Mouse (Mus musculus): ENCODE data around the gene Olfr1413. TPM values are rescaled to one million over a fixed set of nuclear protein-coding genes. Genes with fewer than 3 reads are reported as not detected.

The Olfr1413 gene
- not detected for total RNA-seq (2021)
- long read RNA-seq, experiment 1: 0 reads
- long read RNA-seq, experiment 2: 0 reads

DNA sequence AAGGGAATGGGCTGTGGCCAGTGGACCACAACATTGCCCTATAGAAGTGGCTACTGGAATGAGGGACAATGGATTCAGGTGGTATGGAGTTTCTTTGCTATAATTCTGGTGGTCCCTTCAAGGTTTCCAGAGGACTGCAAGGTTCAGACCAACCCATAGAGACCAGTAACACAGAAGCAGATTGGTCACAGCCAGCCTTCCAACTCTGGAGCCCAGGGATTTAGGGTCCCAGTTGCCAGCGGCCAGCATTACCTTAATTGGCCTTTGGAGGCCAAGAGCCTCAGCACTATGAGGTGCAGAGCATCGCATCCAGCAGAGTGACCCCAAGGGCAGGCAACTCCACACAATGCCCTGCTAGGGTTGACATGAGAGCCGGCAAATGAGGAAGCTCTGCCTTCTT lies at the start of gene Olfr1413:
Gene Olfr1413 (plus strand): TSS at position 301 of the 400 bp plus-strand sequence.
- intact Hi-C loops (cut with DNase I; ENCODE audit: low total_unique reads): no loop called here
- no peak for DNase-seq

DNA sequence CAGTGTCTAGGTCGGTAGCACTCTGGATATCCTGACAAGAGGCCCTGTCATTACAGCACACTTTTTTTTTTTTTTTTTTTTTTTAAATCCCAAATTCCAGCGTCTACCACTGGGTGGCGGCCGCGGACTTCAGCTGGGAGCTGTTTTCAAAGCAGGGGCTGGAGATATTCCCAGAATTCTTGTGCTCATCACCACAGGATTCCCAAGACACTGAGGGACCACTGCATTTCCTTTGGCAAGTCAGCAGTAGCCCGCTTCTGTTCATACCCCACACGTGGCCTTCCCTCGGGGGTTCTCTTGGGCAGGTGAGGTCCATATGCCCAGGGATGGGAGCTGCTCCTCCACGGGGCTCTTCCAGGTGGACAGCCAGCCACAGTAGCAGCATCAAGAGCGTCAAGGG lies 49.7 kb upstream of the Olfr1413 start:
- peak; percentile 33 for DNase-seq
- intact Hi-C loops (cut with DNase I; ENCODE audit: low total_unique reads): loop anchor here (5.0 kb wide), 1 partner anchor 86 kb away; the partner anchor contains the start of gene Olfr1410

DNA sequence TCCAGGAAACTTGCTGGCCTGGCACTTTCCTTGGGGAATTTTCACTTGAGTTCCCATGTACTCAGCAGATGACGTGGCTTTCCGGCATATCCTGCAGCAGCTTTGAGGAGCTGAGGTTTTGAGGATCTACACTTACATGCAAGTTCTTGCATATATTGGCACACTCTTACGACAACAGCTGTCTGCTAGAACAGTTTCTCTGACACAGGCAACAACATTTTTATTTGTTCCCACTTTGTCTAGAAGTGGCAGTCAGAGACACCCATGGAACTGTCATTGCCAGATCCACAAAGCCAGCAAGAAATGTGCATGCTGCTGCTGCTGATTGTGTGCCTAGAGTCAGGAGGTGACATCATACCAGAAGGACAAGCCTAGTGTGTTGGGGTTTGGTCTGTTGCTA lies 47.4 kb upstream of the Olfr1413 start:
- DNase-seq: no peak
- intact Hi-C loops (cut with DNase I; ENCODE audit: low total_unique reads): loop anchor here (5.0 kb wide), 1 partner anchor 84 kb away; the partner anchor contains the start of gene Olfr1410

DNA sequence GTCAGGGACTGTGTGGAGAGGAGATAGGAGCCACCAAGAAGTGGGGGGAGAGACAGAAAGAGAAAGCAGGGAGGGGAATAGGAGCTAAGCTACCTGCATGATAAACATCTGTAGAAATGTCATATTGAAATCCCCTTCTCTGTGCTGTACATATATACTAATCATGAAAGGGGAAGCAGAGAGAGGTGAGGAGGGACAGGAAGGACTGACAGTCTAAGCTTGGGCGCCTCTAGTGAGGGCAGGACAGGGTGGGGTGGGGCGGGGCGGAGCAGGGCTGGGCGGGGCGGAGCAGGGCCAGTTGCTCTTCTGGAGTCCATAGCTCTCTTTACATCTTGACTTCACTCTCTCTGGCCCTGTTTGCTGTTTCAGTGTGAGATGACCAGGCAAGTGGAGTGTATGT lies 34.1 kb upstream of the Olfr1413 start:
- no peak for DNase-seq
- intact Hi-C loops (cut with DNase I; ENCODE audit: low total_unique reads): no loop called here

DNA sequence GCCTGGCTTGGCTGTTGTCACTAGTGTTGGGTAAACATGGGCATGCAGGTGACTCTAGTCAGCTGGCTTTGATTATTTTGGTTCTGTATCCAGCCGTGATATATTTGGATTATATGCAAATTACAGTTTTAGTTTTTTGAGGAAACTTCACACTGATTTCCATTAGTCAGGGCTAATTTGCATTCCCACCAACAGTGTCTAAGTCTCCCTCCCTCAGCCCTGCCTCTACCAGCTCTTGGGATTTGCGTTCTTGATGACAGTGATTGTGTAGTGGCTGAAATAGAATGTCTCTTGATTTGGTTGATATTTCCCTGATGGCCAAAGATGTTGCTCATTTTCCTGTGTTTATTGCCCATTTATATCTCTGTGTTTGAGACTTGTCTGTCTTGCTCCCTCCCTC lies 32.1 kb upstream of the Olfr1413 start:
- DNase-seq: no peak
- intact Hi-C loops (cut with DNase I; ENCODE audit: low total_unique reads): no loop called here

DNA sequence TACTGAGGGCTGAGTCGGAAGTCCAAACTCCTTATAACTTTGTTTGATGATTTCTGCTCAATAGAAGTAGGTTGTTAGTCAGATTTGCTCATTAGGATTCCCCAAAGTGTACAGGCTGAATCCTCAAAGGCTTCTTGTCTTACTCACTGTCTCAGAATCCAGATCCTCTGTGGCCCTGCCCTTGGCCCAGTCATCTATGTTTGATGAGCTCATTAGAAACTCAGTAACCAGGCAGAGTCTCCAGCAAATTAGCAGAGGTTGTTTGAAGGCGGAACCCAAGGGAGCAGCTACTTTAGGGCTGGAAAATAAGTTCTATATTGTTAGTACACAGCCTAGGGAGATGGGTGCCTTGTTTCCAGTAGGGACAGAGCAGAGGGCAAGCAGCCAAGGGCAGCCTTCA lies 25.2 kb upstream of the Olfr1413 start:
- DNase-seq: no peak
- intact Hi-C loops (cut with DNase I; ENCODE audit: low total_unique reads): no loop called here

DNA sequence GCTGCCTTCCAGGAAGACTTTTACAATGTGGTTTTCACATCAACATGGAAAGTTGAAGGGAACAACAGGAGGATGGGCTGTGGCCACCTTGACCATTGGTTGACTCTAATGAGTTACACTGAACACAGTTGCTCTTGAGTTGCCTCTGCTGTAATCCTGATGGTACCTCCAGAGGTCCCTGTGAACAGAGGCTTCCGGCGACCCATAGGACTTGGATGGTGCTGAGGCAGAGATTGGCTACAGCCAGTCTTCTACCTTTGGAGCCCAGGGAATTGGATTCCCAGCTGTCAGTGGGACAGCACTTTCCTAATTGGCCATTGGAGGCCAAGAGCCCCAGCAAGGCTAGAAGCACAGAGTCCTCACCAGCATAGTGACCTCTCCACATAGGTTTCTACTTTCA lies 14.4 kb downstream of the Olfr1413 start, which contains the start of gene Olfr1412:
Gene Olfr1412 (plus strand): TSS at position 301 of the 400 bp plus-strand sequence.
- no peak for DNase-seq
- intact Hi-C loops (cut with DNase I; ENCODE audit: low total_unique reads): no loop called here

DNA sequence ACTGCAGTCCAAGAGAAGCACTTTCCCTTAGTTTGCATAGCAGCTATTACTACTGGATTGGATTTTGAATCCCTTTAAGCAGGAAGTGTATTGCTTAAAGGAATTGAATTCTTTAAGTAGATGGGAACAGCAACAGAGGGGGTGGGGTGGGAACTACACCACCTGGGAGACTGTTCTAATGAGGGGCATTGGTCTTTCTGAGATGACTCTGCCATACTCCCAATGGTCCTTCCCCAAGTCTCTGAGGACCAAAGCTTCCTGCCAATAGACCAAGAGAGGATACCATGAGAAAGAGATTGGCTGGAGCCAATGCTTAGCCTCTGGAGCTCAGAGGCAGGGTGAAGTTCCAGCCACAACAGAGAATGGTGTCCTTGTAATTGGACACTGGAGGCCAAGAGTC lies 23.0 kb downstream of the Olfr1413 start, which contains the start of gene Olfr1411:
Gene Olfr1411 (plus strand): TSS at position 301 of the 400 bp plus-strand sequence.
- intact Hi-C loops (cut with DNase I; ENCODE audit: low total_unique reads): no loop called here
- DNase-seq: no peak

DNA sequence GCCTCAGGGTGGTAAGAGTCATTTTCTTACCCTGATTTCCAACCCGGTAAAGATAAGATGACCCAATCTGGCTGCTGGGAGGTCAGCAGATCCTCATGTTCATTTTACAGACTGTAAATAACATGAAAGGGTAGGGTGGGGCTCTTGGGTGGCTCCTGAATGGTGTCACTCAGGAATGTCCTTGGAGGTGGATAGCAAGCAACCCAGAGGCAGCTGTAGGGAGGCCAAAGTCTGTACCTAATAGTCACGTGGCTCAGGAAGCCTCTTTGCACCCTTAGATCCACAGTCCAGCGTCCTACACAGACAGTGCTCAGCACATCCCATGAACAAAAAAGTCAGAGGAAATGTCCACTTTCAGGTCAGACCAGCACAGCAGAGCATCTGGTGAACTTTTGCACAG lies 24.9 kb downstream of the Olfr1413 start:
- intact Hi-C loops (cut with DNase I; ENCODE audit: low total_unique reads): no loop called here
- DNase-seq: no peak

DNA sequence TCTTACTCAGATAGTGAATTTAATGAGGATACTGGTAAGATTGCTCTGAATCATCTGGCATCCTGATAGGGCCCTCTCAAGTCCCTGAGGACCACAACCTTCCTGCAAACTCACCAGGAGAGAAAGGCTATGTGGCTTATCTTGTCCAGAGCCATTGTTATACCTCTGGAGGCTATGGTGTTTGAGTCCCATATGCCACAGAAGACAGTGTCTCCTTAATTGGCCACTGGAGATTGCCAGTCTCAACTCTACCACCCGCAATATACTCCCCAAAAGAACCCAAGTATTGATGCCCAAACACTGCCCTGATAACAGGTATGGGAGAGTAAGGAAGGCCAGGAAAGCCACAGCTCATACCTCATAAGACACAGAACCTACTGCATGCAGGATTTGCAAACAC lies 34.4 kb downstream of the Olfr1413 start, which contains the start of gene Olfr1410:
Gene Olfr1410 (plus strand): TSS at position 301 of the 400 bp plus-strand sequence.
- intact Hi-C loops (cut with DNase I; ENCODE audit: low total_unique reads): loop anchor here (5.0 kb wide), 1 partner anchor 83 kb away; no protein-coding TSS in a partner anchor
- no peak for DNase-seq

DNA sequence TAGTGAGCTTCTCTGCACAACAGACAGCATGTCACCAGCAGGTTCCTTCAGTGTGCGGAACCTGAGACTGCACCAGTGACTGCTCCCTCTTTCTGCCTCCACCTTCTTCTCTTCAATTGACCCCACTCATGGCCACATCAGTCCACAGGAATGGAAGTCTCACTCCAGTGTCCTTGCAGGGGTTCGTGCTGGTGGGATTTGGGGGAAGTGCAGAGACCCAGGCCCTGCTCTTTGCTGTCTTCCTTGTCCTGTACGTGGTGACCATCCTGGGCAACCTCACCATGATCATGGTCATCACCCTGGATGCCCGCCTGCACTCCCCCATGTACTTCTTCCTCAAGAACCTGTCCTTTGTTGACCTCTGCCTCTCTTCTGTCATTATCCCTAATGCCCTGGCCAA lies 36.6 kb downstream of the Olfr1413 start:
- intact Hi-C loops (cut with DNase I; ENCODE audit: low total_unique reads): loop anchor here (5.0 kb wide), 1 partner anchor 85 kb away; no protein-coding TSS in a partner anchor

DNA sequence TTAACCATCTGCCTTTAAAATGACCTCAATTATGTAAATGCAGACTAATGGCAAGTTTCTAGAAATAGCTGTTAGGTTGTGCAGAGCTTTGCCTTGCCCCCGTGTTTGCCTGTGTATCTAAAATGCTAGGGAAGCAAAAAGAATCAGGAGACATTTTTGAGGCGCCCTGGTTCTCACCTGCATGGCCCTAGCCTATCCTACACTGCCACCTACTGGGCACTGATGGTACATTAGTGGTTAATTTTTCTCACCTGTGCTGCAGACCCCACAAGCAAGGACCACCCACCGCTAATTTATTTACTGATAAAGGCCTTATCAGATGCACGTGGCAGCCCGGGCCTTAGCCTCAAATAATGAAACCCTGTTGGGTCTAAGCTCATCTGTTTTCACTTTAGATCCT lies 39.9 kb downstream of the Olfr1413 start:
- peak; percentile 20 for DNase-seq

More for the DNA sequence above, 36.6 kb downstream of the Olfr1413 start:
- no peak for DNase-seq

DNA sequence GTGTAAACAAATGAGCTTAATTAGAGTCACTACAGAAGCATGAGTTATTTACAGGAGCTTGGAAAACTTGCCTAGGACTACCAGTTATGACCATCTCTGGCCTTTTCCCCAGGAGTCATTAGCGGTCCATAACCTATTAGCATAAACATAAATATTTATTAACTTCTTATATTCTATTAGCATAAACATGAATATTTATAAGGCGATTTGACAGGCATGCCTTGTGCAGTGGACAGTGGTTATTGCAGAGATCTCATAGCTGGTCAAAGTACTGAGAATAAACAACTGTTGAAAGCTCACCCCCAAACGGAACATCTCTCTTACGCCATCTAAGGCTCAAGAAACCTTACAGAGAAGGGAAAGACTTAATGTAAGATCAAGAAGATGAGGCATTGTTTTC lies 42.1 kb downstream of the Olfr1413 start:
- intact Hi-C loops (cut with DNase I; ENCODE audit: low total_unique reads): no loop called here

More for the DNA sequence above, 39.9 kb downstream of the Olfr1413 start:
- intact Hi-C loops (cut with DNase I; ENCODE audit: low total_unique reads): no loop called here

DNA sequence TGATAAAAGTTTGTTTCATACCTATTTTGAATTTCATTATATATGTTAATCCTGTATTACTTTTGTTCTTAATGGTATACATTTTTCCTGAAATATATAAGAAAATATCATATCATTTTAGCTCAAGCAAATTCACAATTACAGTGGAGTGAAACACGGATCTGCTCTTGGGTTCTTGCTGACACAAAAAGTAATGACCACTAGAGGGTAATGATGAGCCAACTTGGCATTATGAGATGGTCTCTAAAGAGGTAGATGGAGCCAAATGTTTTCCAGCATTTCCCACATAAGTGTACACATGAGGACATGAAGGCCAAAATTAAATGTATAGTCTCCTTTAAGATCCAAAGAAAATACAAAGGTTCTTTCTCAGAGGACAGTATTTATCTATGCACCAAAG lies 43.4 kb downstream of the Olfr1413 start:
- DNase-seq: no peak
- intact Hi-C loops (cut with DNase I; ENCODE audit: low total_unique reads): no loop called here

More for the DNA sequence above, 42.1 kb downstream of the Olfr1413 start:
- no peak for DNase-seq

DNA sequence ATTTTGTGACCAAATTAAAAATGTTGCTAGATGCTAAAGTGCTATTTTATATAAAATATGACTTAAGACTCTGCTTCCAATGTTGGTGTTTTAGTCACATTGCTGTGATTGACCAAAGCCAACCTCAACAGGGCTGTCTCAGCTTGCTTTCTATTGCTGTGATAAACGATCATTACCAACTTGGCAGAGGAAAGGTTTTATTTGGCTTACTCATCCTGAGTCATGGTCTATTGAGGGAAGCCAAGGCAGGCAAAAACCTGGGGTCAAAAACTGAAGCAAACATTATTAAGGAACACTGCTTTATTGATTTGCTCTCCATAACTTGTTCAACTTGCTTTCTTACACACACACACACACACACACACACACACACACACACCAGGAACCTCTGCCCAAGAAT lies 44.9 kb downstream of the Olfr1413 start:
- intact Hi-C loops (cut with DNase I; ENCODE audit: low total_unique reads): no loop called here
- DNase-seq: no peak

DNA sequence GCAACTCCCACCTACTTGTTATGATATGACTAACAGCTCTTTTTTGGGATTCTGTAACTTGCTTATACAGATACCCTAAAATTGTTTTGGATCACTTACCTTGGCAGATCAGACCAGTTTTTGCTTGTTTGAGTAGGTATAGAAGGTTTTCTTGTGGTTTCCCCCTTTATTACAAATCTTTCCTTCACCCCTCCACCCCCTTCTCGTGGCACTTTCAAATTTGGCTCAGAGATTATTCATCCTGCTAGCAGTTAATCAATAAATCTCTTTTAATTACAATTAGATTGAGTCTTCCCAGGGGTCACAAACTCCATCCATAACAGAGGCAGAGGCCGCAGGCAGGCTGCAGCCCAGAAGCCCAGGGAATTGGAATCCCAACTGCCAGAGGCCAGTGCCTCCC lies 46.4 kb downstream of the Olfr1413 start, which contains the start of gene Olfr12:
Gene Olfr12 (plus strand): TSS at position 301 of the 400 bp plus-strand sequence.
- no peak for DNase-seq
- intact Hi-C loops (cut with DNase I; ENCODE audit: low total_unique reads): no loop called here

DNA sequence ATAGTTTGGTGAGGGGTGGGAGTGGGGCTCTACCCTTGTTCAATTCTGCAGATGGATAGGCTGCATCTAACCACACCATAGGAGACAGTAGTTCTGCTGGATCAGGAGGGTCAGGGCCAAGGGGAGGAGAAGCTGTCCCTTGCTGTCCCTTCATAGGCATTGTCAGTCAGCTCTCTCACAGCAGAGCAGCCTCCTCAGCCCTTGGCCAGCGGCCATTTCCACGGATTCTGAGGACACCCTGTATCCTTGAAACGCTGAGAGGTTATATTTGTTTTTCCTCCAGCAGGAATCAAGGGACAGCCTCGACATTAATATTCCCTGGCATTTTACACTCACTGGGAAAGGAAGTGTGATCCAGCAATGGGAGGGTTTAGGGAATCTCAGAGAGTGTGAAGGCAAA lies 47.2 kb downstream of the Olfr1413 start:
- intact Hi-C loops (cut with DNase I; ENCODE audit: low total_unique reads): no loop called here
- DNase-seq: no peak

Other genes starting within 250 kb of the Olfr1413 start
- gene Ndufa10, start 97.5 kb upstream of the Olfr1413 start, total RNA-seq (2021): 100 to 1,000 TPM; 413 to 473 TPM
- not detected for gene Olfr1416, start 86.2 kb upstream of the Olfr1413 start, total RNA-seq (2021)
- not detected for gene Olfr1415, start 75.2 kb upstream of the Olfr1413 start, total RNA-seq (2021)
- not detected for gene Olfr1414, start 52.7 kb upstream of the Olfr1413 start, total RNA-seq (2021)
- gene Olfr1412, start 14.5 kb downstream of the Olfr1413 start, total RNA-seq (2021): not detected
- not detected for gene Olfr1411, start 23.1 kb downstream of the Olfr1413 start, total RNA-seq (2021)
- gene Olfr1410, start 34.5 kb downstream of the Olfr1413 start, total RNA-seq (2021): not detected
- gene Olfr12, start 46.5 kb downstream of the Olfr1413 start, total RNA-seq (2021): not detected
- 100 to 1,000 TPM; 213 to 227 TPM for gene Cops9, start 70.7 kb downstream of the Olfr1413 start, total RNA-seq (2021)
- under 1 TPM; 0.33 to 0.64 TPM for gene Otos, start 77.5 kb downstream of the Olfr1413 start, total RNA-seq (2021)

Data from gastrocnemius, postnatal 14 days (tissue).